Mouse (Mus musculus): Measurements from ENCODE around the gene Arhgap9. TPM values are rescaled to one million over a fixed set of nuclear protein-coding genes. Genes with fewer than 3 reads are reported as not detected.

Gene Arhgap9
- total and polyA plus RNA-seq, 3 experiments, result 32.4 to 44.7 (median 33.7) TPM

GRCm38 (mm10) chr10:127281316-127281715, 40.4 kb upstream of the Arhgap9 start:
- Histone ChIP-seq H3K27me3 (replicated peaks) (no peaks in the 10 kb centered on the region), H3K4me2 (ENCODE audit: insufficient read depth, low read depth, poor library complexity, severe bottlenecking) (no peak overlapping the region), H3K9ac (ENCODE audit: insufficient read depth, low read depth) (no peak overlapping the region), H3K27ac (ENCODE audit: insufficient read depth, low read depth) (no peak overlapping the region), H3K4me3 (replicated peaks in 1 of 3; ENCODE audit: low read depth in 2 of 3, low read length in 2 of 3, poor library complexity in 1 of 3) (no peak overlapping the region), H3K9me3 (replicated peaks; ENCODE audit: low read length) (peaks cover 2% of the 10 kb centered on the region), H3K79me2 (replicated peaks; ENCODE audit: control insufficient read depth, extremely low read depth, insufficient read depth, poor library complexity, severe bottlenecking) (no peaks in the 10 kb centered on the region), H3K36me3 (replicated peaks in 1 of 2; ENCODE audit: control insufficient read depth in 1 of 2, insufficient read depth in 1 of 2, low read length in 1 of 2) (peaks cover 80 to 99% of the 10 kb centered on the region in 2 experiments), H3K4me1 (ENCODE audit: control insufficient read depth in 1 of 2, insufficient read depth in 2 of 2) (no peaks in the 10 kb centered on the region; a peak in 1 of 4 replicates)
- TF ChIP-seq ZNF384 (IDR thresholded peaks at IDR 0.05; ENCODE audit: low read depth, low read length) (no peak), ZMIZ1 (IDR thresholded peaks at IDR 0.05; ENCODE audit: low read depth, low read length) (0 out of 2 replicates have a peak, but pooled peaks have one; percentile 35)
- in situ Hi-C loops (cut with MboI; ENCODE audit: low pct_ligation_motif_present, low pct_unique_long_range_greater_than_20kb, low sequenced_read_pairs) (no loop called here), dilution Hi-C loops (cut with MboI; ENCODE audit: extremely low pct_ligation_motif_present, extremely low pct_unique_long_range_greater_than_20kb, low sequenced_read_pairs) (no loop called here)
- DNase-seq (ENCODE audit: extremely low read depth), result no peak

GRCm38 (mm10) chr10:127282620-127283215, 39.0 kb upstream of the Arhgap9 start:
- no peak overlapping the region for H3K9ac ChIP-seq (ENCODE audit: insufficient read depth, low read depth)
- peaks cover 13% of the 10 kb centered on the region for H3K79me2 ChIP-seq (replicated peaks; ENCODE audit: control insufficient read depth, extremely low read depth, insufficient read depth, poor library complexity, severe bottlenecking)
- H3K27me3 ChIP-seq (replicated peaks), result no peaks in the 10 kb centered on the region
- no peak for TF ChIP-seq MAX (IDR thresholded peaks at IDR 0.05; ENCODE audit: low read length)
- no peak for TF ChIP-seq MEF2A (IDR thresholded peaks at IDR 0.05; ENCODE audit: borderline replicate concordance, low read depth, low read length)
- TF ChIP-seq HCFC1 (IDR thresholded peaks at IDR 0.05; ENCODE audit: low read depth, low read length), result no peak
- no peak for TF ChIP-seq E2F4 (IDR thresholded peaks at IDR 0.05; ENCODE audit: insufficient replicate concordance, low read depth, low read length)
- TF ChIP-seq MXI1 (IDR thresholded peaks at IDR 0.05; ENCODE audit: low read depth, low read length), result no peak
- TF ChIP-seq POLR2AphosphoS2 (IDR thresholded peaks at IDR 0.05; ENCODE audit: low read depth, low read length), result no peak
- TF ChIP-seq ZNF384 (IDR thresholded peaks at IDR 0.05; ENCODE audit: low read depth, low read length), result no peak
- no peak for TF ChIP-seq EP300 (IDR thresholded peaks at IDR 0.05; ENCODE audit: low read length)
- no peak for TF ChIP-seq RAD21 (IDR thresholded peaks at IDR 0.05; ENCODE audit: low read depth, low read length)
- no peak for TF ChIP-seq JUN (IDR thresholded peaks at IDR 0.05; ENCODE audit: insufficient read depth, low read depth, low read length)
- no peak for TF ChIP-seq ZMIZ1 (IDR thresholded peaks at IDR 0.05; ENCODE audit: low read depth, low read length)
- no peak for TF ChIP-seq UBTF (IDR thresholded peaks at IDR 0.05; ENCODE audit: low read depth, low read length)
- TF ChIP-seq IRF4 (IDR thresholded peaks at IDR 0.05; ENCODE audit: low read depth, low read length), result no peak
- TF ChIP-seq POLR2A (IDR thresholded peaks at IDR 0.05; ENCODE audit: low read depth, low read length), result no peak
- TF ChIP-seq ELF1 (IDR thresholded peaks at IDR 0.05; ENCODE audit: low read depth, low read length), result no peak
- TF ChIP-seq SIN3A (IDR thresholded peaks at IDR 0.05; ENCODE audit: low read length), result no peak
- TF ChIP-seq SMC3 (IDR thresholded peaks at IDR 0.05; ENCODE audit: low read depth, low read length), result no peak
- TF ChIP-seq USF1 (IDR thresholded peaks at IDR 0.05; ENCODE audit: low read depth, low read length), result no peak
- no peak overlapping the region for H3K4me2 ChIP-seq (ENCODE audit: insufficient read depth, low read depth, poor library complexity, severe bottlenecking)
- no peak overlapping the region for H3K4me3 ChIP-seq (replicated peaks in 1 of 3; ENCODE audit: low read depth in 2 of 3, low read length in 2 of 3, poor library complexity in 1 of 3)
- dilution Hi-C loops (cut with MboI; ENCODE audit: extremely low pct_ligation_motif_present, extremely low pct_unique_long_range_greater_than_20kb, low sequenced_read_pairs) (no loop called here), in situ Hi-C loops (cut with MboI; ENCODE audit: low pct_ligation_motif_present, low pct_unique_long_range_greater_than_20kb, low sequenced_read_pairs) (no loop called here)
- H3K27ac ChIP-seq (ENCODE audit: insufficient read depth, low read depth), result no peak overlapping the region
- peaks cover 13% of the 10 kb centered on the region in 2 experiments for H3K4me1 ChIP-seq (ENCODE audit: control insufficient read depth in 1 of 2, insufficient read depth in 2 of 2)
- DNase-seq (ENCODE audit: extremely low read depth), result no peak
- peaks cover 2% of the 10 kb centered on the region for H3K9me3 ChIP-seq (replicated peaks; ENCODE audit: low read length)
- peaks cover 79 to 98% of the 10 kb centered on the region in 2 experiments for H3K36me3 ChIP-seq (replicated peaks in 1 of 2; ENCODE audit: control insufficient read depth in 1 of 2, insufficient read depth in 1 of 2, low read length in 1 of 2)

All from CH12.LX (cell line).